Mouse (Mus musculus) monocyte, adult 2 months (primary cell): ENCODE results near the gene 3110040N11Rik.

Source experiments
- DNase-seq, 2 experiments: peaks; one replicate each; pipeline ENCODE4 v3.0.0; 2022; ENCODE audit warnings: low spot score in 2 of 2, low read depth in 1 of 2

Gene 3110040N11Rik

DNA sequence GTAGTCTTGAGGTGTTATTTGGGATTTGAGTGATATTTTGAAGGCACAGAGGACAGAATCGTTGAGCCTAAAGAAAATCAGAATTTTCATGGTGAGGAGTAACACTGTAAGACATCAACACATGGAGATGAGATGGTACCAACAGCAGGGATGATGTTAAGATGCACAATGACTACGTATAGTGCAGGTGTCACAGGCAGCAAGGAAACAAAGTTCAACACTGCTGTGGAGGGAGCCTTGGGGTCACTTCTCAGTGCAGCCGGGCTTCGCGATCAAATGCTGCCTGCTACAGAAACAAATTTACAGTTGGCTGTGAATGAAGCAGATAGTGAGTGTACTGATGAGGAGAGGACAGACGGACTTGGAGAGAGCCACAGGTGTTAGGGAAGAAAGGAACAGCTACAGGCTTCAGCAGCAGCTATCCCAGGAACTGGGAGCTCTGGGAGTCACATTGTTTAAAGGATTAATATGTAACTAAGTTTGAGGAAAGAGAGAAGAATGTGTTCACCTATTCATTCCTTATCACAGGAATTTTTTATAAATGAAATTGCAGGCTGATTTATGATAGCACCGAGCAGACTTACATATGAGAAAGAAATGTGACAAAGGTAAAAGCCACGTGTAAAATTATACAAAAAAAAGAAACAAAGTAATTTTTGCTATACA lies 50.4 kb downstream of the 3110040N11Rik start:
- DNase-seq = no peak

DNA sequence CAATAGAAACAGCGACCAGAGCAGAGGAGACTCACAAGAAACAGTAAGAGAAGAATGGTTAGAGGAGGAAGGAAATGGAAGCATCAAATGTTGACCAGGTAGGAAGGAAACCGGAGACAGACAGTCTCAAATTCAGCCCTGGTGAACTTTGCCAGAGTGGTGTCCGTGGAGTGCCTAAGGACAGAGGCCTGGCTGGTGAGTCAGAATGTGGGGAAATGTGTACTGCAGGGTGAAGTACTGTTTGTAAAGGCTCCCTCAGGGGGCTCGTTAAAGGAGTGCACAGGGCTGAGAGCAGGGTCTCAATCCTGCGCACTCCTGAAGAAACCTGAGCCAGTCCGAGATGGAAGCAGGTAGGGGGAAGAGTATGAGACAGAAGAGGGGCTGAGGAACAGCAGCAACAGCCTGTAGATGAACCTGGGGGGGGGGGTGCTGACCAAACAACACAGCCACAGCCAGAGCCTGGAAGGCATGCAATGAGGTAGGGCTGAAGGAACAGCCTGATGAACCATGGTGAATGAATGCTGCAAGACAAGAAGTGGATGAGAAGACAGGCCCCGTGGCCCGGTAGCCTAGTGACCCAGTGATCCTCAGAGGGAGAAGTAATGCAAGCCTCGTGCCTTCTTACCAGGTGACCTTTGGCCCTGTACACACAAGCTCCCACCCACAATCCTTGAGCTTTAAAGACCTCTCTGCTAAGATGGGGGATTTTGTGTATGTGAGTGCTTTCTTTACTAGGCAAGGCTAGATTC lies 53.8 kb downstream of the 3110040N11Rik start:
- no peak for DNase-seq

DNA sequence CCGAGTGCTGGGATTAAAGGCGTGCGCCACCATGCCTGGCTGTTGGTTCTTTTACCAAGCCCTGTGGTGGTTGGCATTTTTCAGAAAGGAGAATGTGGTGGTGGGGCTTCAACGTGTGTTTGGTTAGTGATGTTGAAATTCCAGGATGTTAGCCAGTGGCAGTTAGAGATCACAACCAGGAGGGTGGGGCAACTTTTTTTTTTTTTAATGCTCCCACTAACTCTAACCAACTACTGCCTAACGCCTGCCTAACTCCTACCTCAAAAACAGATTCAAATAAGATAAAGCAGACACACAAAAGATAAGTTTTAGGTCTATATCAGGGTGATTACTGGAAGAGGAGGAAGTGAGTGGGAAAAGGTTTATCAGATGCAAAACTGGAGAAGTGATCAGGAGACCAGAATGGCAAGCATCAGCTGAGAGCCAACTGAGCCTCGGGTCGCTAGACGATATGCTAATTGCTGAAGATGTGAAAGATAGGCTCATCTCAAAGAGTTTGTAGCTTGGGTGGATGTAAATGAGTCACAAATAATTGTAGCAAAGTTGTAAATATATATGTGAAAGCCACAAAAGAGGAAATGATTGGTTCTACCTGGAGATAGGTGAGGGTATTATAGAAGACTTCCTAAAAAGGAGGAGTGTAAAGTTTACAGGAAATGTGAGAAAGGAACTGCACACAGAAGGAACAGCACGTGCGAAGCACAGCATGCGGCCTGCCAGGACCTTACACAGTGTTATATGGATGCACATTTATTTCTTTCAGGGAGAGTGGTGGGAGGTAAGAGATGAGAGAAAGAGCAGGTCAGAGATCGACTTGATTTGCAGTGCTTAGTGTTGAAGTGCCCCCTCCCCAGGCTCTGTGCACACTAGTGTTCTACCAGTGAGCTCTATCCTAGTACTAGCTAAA lies 56.8 kb downstream of the 3110040N11Rik start:
- DNase-seq = no peak
